Mouse (Mus musculus) gastrocnemius, postnatal 25 days (tissue): ENCODE measurements around the gene Eif3m. TPM values are rescaled to one million over a fixed set of nuclear protein-coding genes. Genes with fewer than 3 reads are reported as not detected.
A peak's percentile ranks its signal among the peaks of the same experiment; 100 is the strongest.
"Not testable (repeated sequence)": the region's sequence is repeated elsewhere in the genome, so short reads cannot be mapped to it uniquely, and the experiment has no call there.

Experiments
- DNase-seq: peaks from one replicate; pipeline ENCODE4 v3.0.0; 2022
- long read RNA-seq, 2 experiments: library from polyadenylated mRNA; stranded (forward); transcript quantifications; one replicate each; pipeline ENCODE4 v2.0.0; 2021
- total RNA-seq, 2 experiments: library from RNA; stranded (reverse); gene quantifications; 1 replicate in 1 of 2; 2 replicates in 1 of 2; pipeline ENCODE4 v1.2.3; 2021

Gene Eif3m
- 10 to 100 TPM; 91.3 to 98.7 TPM for total RNA-seq
- long read RNA-seq, experiment 1, transcript Eif3m-201 (11 exons, 1,283 nt) = major isoform, 140 of 182 reads
- long read RNA-seq, experiment 1, partial matches to known transcripts = 37 of 182 reads
- long read RNA-seq, experiment 1, other reads (novel, unspliced or antisense) = 5 of 182 reads
- long read RNA-seq, experiment 2, transcript Eif3m-201 (11 exons, 1,283 nt) = major isoform, 139 of 161 reads
- long read RNA-seq, experiment 2, partial matches to known transcripts = 14 of 161 reads
- long read RNA-seq, experiment 2, other reads (novel, unspliced or antisense) = 8 of 161 reads

GRCm38 (mm10) chr2:105016967-105017287 is at the start of gene Eif3m:
Gene Eif3m (minus strand): TSS chr2:105017080.
- peak; percentile 91 for DNase-seq

DNA sequence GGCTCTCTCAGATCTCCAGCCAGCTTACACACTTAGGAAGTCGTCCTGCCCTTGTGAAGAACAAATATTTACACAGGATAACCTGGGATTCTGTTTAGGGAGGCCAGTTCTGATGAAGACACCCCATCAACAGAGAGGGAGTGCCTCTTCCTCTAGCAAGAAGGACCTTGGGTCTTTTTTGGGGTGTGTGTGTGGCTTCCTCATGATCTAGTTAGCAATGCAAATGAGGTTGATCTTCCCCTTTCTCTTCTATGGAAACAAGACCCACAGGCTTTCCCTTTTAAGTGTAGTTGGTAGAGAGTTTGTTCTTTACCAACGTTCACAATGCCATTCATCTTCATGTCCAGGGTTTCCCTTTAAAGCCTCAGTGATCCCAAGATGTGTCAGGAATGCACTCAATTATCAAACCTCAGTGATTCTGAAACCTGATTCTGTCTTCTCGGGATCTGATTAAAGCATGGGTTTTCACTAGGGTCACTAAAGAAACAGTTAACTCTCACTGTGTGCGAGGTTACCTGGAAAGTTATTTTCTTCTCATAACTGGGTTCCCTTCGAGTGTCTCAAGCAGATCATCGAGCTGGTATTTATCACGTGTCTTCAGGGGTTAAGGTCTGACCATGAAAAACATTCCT is 46.0 kb upstream of the Eif3m start:
- no peak for DNase-seq

DNA sequence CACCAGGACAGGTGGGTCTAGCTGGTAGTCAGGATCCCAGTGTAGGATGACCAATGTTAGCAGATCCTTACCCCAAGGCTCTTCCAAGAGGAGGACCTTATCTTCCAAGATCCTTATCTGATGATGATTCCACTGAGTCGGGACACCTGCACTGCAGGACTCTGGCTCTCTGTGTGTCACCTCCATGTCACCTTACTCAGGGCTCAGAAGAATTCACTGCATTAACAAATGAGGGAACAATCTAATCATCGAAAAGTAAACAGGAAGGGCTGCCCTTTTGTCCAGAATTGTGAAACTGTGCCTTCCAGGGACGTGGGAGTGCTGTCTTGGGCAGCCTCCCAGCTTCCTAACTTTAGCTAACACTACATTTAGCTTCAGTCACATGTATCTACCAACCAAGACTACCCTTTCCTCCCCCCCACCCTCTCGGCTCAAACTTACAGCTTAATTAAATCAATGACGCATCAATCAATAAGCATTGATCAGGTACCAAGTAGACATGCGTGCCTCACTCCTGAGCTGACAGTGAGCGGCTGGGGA is 41.8 kb upstream of the Eif3m start:
- no peak for DNase-seq

GRCm38 (mm10) chr2:105055529-105055928 is 38.6 kb upstream of the Eif3m start:
- DNase-seq = no peak

GRCm38 (mm10) chr2:105048301-105048700 is 31.4 kb upstream of the Eif3m start:
- DNase-seq = no peak

- DNase-seq = no peak
Measured at GRCm38 (mm10) chr2:105043152-105043551, 26.3 kb upstream of the Eif3m start.

GRCm38 (mm10) chr2:105040859-105041258 is 24.0 kb upstream of the Eif3m start:
- DNase-seq = no peak

- DNase-seq = no peak
Measured at GRCm38 (mm10) chr2:105038879-105039278, 22.0 kb upstream of the Eif3m start.

GRCm38 (mm10) chr2:105037956-105038569 is 21.2 kb upstream of the Eif3m start:
- DNase-seq = no peak

DNA sequence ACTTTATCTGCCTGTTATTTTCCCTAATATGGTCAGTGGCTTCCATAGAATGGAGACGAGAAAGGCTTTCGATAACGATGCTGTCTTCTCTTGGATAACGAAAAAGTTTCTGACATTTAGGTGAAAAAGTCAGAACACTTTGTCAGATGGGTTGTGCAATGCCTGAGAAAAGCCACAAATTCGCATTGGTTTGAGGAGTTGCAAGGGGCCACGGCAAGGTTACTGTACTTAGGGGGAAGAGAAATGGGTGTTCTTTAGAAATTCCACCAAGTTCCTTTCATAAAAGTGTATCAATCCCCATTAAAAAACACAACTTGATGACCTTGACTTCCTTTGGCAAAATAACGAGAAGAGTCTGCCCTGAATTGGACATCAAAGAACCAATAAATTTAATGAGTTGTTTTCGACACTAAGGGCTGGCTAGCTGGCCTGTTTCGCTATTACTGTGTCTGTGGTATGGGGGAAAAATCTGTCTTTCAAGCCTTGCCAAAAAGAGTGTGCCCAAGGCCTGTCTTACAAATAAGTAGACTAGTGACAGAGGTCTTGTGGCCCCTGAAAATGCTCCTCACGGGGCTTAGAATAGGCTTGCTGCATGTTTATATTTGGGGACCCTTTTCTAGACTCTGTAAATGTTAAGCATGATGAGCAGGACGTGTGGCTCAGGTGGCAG is 19.7 kb upstream of the Eif3m start:
- DNase-seq = no peak

GRCm38 (mm10) chr2:105035985-105036384 is 19.1 kb upstream of the Eif3m start:
- DNase-seq = no peak

GRCm38 (mm10) chr2:105034084-105034483 is 17.2 kb upstream of the Eif3m start:
- DNase-seq = no peak

GRCm38 (mm10) chr2:105030505-105030904 is 13.6 kb upstream of the Eif3m start:
- no peak for DNase-seq

- DNase-seq = no peak
Measured at GRCm38 (mm10) chr2:105028806-105029205, 11.9 kb upstream of the Eif3m start.

GRCm38 (mm10) chr2:105026950-105027695 is 10.2 kb upstream of the Eif3m start:
- no peak for DNase-seq

- not testable (repeated sequence) for DNase-seq
Measured at GRCm38 (mm10) chr2:105025610-105026009, 8.7 kb upstream of the Eif3m start.

- DNase-seq = no peak
Measured at GRCm38 (mm10) chr2:105023815-105024214, 6.9 kb upstream of the Eif3m start.

DNA sequence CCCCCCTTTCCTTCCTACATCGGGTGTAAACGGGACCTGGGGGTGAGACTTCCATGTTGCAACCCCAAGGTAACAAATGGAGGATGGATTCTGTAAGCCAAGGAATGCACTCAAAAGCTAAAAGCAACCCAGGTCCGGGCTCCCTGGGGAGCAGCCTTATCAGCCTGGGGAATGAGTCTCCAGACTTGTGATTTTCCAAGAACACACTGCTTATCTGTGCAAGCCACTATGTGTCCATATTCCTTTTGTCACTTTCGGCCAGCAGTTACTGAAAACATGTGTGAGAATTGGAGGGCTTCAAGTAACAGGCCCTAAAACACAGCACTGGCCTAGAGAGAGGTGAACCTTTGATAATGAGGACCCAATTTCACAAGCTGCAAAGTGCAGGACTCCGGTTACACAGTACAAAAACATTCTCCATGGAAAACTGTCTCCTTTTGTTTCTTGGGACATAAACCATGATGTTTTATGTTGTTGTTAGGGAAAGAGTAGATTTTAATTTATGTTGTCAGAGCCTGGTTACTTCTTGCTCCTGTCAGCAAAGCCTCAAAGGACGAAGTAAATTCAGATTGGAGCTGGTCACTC is 6.2 kb upstream of the Eif3m start:
- DNase-seq = no peak

- no peak for DNase-seq
Measured at GRCm38 (mm10) chr2:105021836-105022235, 5.0 kb upstream of the Eif3m start.

- DNase-seq = no peak
Measured at GRCm38 (mm10) chr2:105021256-105021655, 4.4 kb upstream of the Eif3m start.

DNA sequence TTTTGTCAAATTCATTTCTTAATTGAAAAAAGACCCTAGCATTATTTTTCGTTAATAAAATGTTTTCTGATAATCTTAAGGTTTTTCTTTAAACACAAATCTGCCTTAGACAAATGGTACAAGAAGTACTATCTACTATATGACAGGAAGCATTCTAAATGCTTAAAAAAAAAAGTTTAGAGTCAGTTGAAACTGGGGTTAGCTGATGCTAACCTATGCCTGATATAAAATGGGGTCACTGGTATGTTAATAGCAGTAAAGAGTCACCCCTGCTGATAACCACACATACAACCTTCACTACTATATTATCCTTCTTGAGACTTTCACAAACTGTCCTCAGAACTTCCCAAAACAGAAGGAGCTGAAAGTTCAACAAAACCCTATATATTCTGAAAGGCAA is 2.6 kb upstream of the Eif3m start:
- DNase-seq = no peak

- DNase-seq = no peak
Measured at GRCm38 (mm10) chr2:105017802-105018201, 922 bp upstream of the Eif3m start.
